Comparison of ENCODE assay signal across 8 mouse cellular contexts in genomic region chr17:83706594-83707126, GRCm38 (mm10). TPM values are rescaled to one million over a fixed set of nuclear protein-coding genes. Genes with fewer than 3 reads are reported as not detected.
DNase-seq lines count a peak whose midpoint lies in the region; ATAC-seq and TF ChIP-seq lines count a peak whose summit lies in the region.

No protein-coding gene starts in this region.

- TF ChIP-seq POLR2A in cortical plate, adult 2 months (IDR thresholded peaks at IDR 0.05; ENCODE audit: extremely low read depth, insufficient read depth, low read length) = no peak

- H3K4me1 ChIP-seq in cortical plate, adult 2 months (ENCODE audit: control insufficient read depth, insufficient read depth, low read length) = peaks cover 3% of the 10 kb centered on the region
- no peaks in the 10 kb centered on the region for H3K4me1 ChIP-seq in intestine, postnatal 0 days (replicated peaks; ENCODE audit: control insufficient read depth, insufficient read depth, low read length)
- H3K4me1 ChIP-seq in neural tube, embryonic 12.5 days = peaks cover 14% of the 10 kb centered on the region

- DNase-seq in 3134 (ENCODE audit: extremely low read depth, insufficient read length, low spot score) (peak; percentile 62), NIH3T3 (ENCODE audit: low read depth) (peak; percentile 66)
- DNase-seq in lung, adult 18-20 months = peak; percentile 55 to 58
- peak; percentile 18 for DNase-seq in thymus, postnatal 0 days (ENCODE audit: low spot score)

- WGBS in intestine, postnatal 0 days = under 1% methylated on average over 19 of the region's 19 CpGs
- WGBS in neural tube, embryonic 12.5 days = 2% methylated on average over 19 of the region's 19 CpGs

- no peak for TF ChIP-seq CTCF in cortical plate, adult 2 months (IDR thresholded peaks at IDR 0.05; ENCODE audit: extremely low read depth, insufficient read depth, low read length)
- no peak for TF ChIP-seq CTCF in intestine, postnatal 0 days (IDR thresholded peaks at IDR 0.05; ENCODE audit: low read depth)

- H3K9ac ChIP-seq in intestine, postnatal 0 days (ENCODE audit: low read depth, low read length) = peak overlapping the region; percentile 98
- H3K9ac ChIP-seq in neural tube, embryonic 12.5 days = peak overlapping the region; percentile 94

- no peaks in the 10 kb centered on the region for H3K9me3 ChIP-seq in intestine, postnatal 0 days (ENCODE audit: control insufficient read depth)
- no peaks in the 10 kb centered on the region for H3K9me3 ChIP-seq in neural tube, embryonic 12.5 days

- peak overlapping the region; percentile 58 for H3K4me3 ChIP-seq in cortical plate, adult 2 months (ENCODE audit: insufficient read depth, low read length)
- peak overlapping the region; percentile 85 for H3K4me3 ChIP-seq in intestine, postnatal 0 days (ENCODE audit: low read depth, low read length)
- H3K4me3 ChIP-seq in neural tube, embryonic 12.5 days = peak overlapping the region; percentile 77

- H3K4me2 ChIP-seq in intestine, postnatal 0 days (replicated peaks; ENCODE audit: low read depth) = peak overlapping the region; percentile 99
- H3K4me2 ChIP-seq in neural tube, embryonic 12.5 days (replicated peaks) = peak overlapping the region; percentile 93

- peaks cover 5% of the 10 kb centered on the region for H3K36me3 ChIP-seq in intestine, postnatal 0 days (ENCODE audit: control insufficient read depth, insufficient read depth)
- H3K36me3 ChIP-seq in neural tube, embryonic 12.5 days = no peaks in the 10 kb centered on the region; the same call in 1 of the 2 replicates

- ATAC-seq in granulocyte monocyte progenitor cell, adult 5-6 weeks (replicated peaks; ENCODE audit: poor library complexity, severe bottlenecking) = peak; percentile 24
- ATAC-seq in intestine, postnatal 0 days = peak; percentile 70
- ATAC-seq in neural tube, embryonic 12.5 days (ENCODE audit: low FRiP score, low read depth) = peak; percentile 82

- peak overlapping the region; percentile 96 for H3K27ac ChIP-seq in cortical plate, adult 2 months (ENCODE audit: insufficient read depth, low read length)
- peak overlapping the region; percentile 97 for H3K27ac ChIP-seq in intestine, postnatal 0 days (ENCODE audit: low read depth, low read length)
- peak overlapping the region; percentile 66 for H3K27ac ChIP-seq in neural tube, embryonic 12.5 days

- no peaks in the 10 kb centered on the region for H3K27me3 ChIP-seq in intestine, postnatal 0 days (replicated peaks; ENCODE audit: control insufficient read depth, insufficient read depth, low read length)
- no peaks in the 10 kb centered on the region for H3K27me3 ChIP-seq in neural tube, embryonic 12.5 days (replicated peaks)

RNA-seq across cellular contexts. Expression of gene Mta3, which starts 0.7 kb away (rescaled TPM):
- polyA plus RNA-seq in cortical plate, adult 2 months (2012; rRNA removed) = 75.0 and 75.5 TPM in 2 replicates
- 21.3 and 30.7 TPM in 2 replicates for total RNA-seq in granulocyte monocyte progenitor cell, adult 5-6 weeks (2014; fragmentation: Nextera tagmentation)
- total RNA-seq in granulocyte monocyte progenitor cell, adult 5-6 weeks (2017) = 15.2 and 21.1 TPM in 2 replicates
- 29.8 and 30.2 TPM in 2 replicates for polyA plus RNA-seq in intestine, postnatal 0 days (2015; fragmentation: Nextera tagmentation; extraction: Ambion mirVana)
- 37.4 and 38.5 TPM in 2 replicates for polyA plus RNA-seq in neural tube, embryonic 12.5 days (2016; fragmentation: Nextera tagmentation; extraction: Ambion mirVana)
- 65.1 and 67.0 TPM in 2 replicates for polyA plus RNA-seq in thymus, postnatal 0 days (2015; fragmentation: Nextera tagmentation; extraction: Ambion mirVana)

Comparison
In these comparisons a context has a peak if more than half of its experiments do, and no peak if none do; other contexts are left out.
1. Peak in every context shown above with its lines: DNase-seq, ATAC-seq, H3K4me3 ChIP-seq and H3K27ac ChIP-seq.
2. ATAC-seq: peak in every context shown above with its lines; median percentile 82 in neural tube, embryonic 12.5 days; 70 in intestine, postnatal 0 days; 24 in granulocyte monocyte progenitor cell, adult 5-6 weeks.